Comparison of ENCODE assay signal across 8 mouse cellular contexts in genomic region chr13:78199642-78200160, GRCm38 (mm10). TPM values are rescaled to one million over a fixed set of nuclear protein-coding genes. Genes with fewer than 3 reads are reported as not detected.
A peak's percentile ranks its signal among the peaks of the same experiment; 100 is the strongest.
DNase-seq lines count a peak whose midpoint lies in the region; ATAC-seq and TF ChIP-seq lines count a peak whose summit lies in the region.

Gene Nr2f1, minus strand, starts transcription at chr13:78199757.

- H3K4me2 ChIP-seq in kidney, postnatal 0 days (ENCODE audit: low read length) = peak within 1 kb of the TSS; percentile 92
- H3K4me2 ChIP-seq in hindbrain, embryonic 11.5 days (replicated peaks; ENCODE audit: low read depth, low read length) = peak within 1 kb of the TSS; percentile 45
- H3K4me2 ChIP-seq in liver, embryonic 14.5 days (ENCODE audit: low read depth) = peak within 1 kb of the TSS; percentile 54

- peaks cover 14% of the 10 kb centered on the region; the same call in 1 of the 2 replicates for H3K4me1 ChIP-seq in kidney, postnatal 0 days (replicated peaks; ENCODE audit: insufficient read depth, low read length)
- H3K4me1 ChIP-seq in hindbrain, embryonic 11.5 days (replicated peaks; ENCODE audit: control insufficient read depth, insufficient read depth, low read length) = no peaks in the 10 kb centered on the region
- no peaks in the 10 kb centered on the region for H3K4me1 ChIP-seq in liver, embryonic 14.5 days (replicated peaks; ENCODE audit: control insufficient read depth in 2 of 2, insufficient read depth in 2 of 2, low read length in 1 of 2)

- H3K9me3 ChIP-seq in kidney, postnatal 0 days (replicated peaks; ENCODE audit: low read length) = no peaks in the 10 kb centered on the region
- H3K9me3 ChIP-seq in hindbrain, embryonic 11.5 days (ENCODE audit: control insufficient read depth, low read length) = no peaks in the 10 kb centered on the region
- H3K9me3 ChIP-seq in liver, embryonic 14.5 days (ENCODE audit: control insufficient read depth, low read length) = no peaks in the 10 kb centered on the region

- TF ChIP-seq EP300 in liver, embryonic 14.5 days (IDR thresholded peaks at IDR 0.05; ENCODE audit: low read depth) = no peak

- H3K36me3 ChIP-seq in kidney, postnatal 0 days (ENCODE audit: insufficient read depth, low read length) = no peaks in the 10 kb centered on the region
- H3K36me3 ChIP-seq in hindbrain, embryonic 11.5 days (ENCODE audit: control insufficient read depth, insufficient read depth, low read length) = no peaks in the 10 kb centered on the region
- H3K36me3 ChIP-seq in liver, embryonic 14.5 days (replicated peaks; ENCODE audit: control insufficient read depth, insufficient read depth, low read depth) = no peaks in the 10 kb centered on the region

- TF ChIP-seq CTCF in kidney, postnatal 0 days (IDR thresholded peaks at IDR 0.05; ENCODE audit: low read depth) = no peak
- TF ChIP-seq CTCF in liver, embryonic 14.5 days (IDR thresholded peaks at IDR 0.05; ENCODE audit: low read depth) = no peak

- DNase-seq in kidney, postnatal 0 days (ENCODE audit: low spot score) = peak; percentile 56
- DNase-seq in kidney, adult 9 months = no peak
- DNase-seq in adrenal gland, postnatal 36 days = no peak
- DNase-seq in hindbrain, embryonic 11.5 days (ENCODE audit: low spot score) = no peak
- no peak for DNase-seq in liver, embryonic 14.5 days (ENCODE audit: low read depth in 3 of 3, low spot score in 3 of 3)
- no peak for DNase-seq in right cerebral cortex, adult 18-20 months
- DNase-seq in thymus, postnatal 25 days = no peak
- DNase-seq in cerebellum, postnatal 10 days = no peak

- ATAC-seq in kidney, postnatal 0 days (replicated peaks; ENCODE audit: low FRiP score, low read depth) = no peak
- ATAC-seq in hindbrain, embryonic 11.5 days (ENCODE audit: low FRiP score) = no peak
- ATAC-seq in liver, embryonic 14.5 days (ENCODE audit: insufficient read depth) = no peak

- peak within 1 kb of the TSS; percentile 94 for H3K27ac ChIP-seq in kidney, postnatal 0 days
- peak within 1 kb of the TSS; percentile 100 for H3K27ac ChIP-seq in hindbrain, embryonic 11.5 days (ENCODE audit: low read depth, low read length)
- no peak within 1 kb of the TSS for H3K27ac ChIP-seq in liver, embryonic 14.5 days

- H3K9ac ChIP-seq in kidney, postnatal 0 days (ENCODE audit: low read depth, low read length) = peak within 1 kb of the TSS; percentile 89
- H3K9ac ChIP-seq in hindbrain, embryonic 11.5 days (ENCODE audit: low read depth, low read length) = peak within 1 kb of the TSS; percentile 100
- no peak within 1 kb of the TSS for H3K9ac ChIP-seq in liver, embryonic 14.5 days (replicated peaks)

- H3K27me3 ChIP-seq in kidney, postnatal 0 days (ENCODE audit: insufficient read depth, low read length) = no peaks in the 10 kb centered on the region
- H3K27me3 ChIP-seq in hindbrain, embryonic 11.5 days (ENCODE audit: control insufficient read depth, insufficient read depth, low read length) = no peaks in the 10 kb centered on the region
- peaks cover 92% of the 10 kb centered on the region for H3K27me3 ChIP-seq in liver, embryonic 14.5 days (ENCODE audit: control insufficient read depth, insufficient read depth, low read length)

- WGBS in kidney, postnatal 0 days = 2% methylated on average over 14 of the region's 14 CpGs
- WGBS in hindbrain, embryonic 11.5 days = 0% methylated on average over 14 of the region's 14 CpGs
- under 1% methylated on average over 14 of the region's 14 CpGs for WGBS in liver, embryonic 14.5 days (ENCODE audit: insufficient replicate concordance)

- peak within 1 kb of the TSS; percentile 82 for H3K4me3 ChIP-seq in kidney, postnatal 0 days (replicated peaks; ENCODE audit: low read depth, low read length)
- H3K4me3 ChIP-seq in hindbrain, embryonic 11.5 days (ENCODE audit: low read depth, low read length) = peak within 1 kb of the TSS; percentile 98
- H3K4me3 ChIP-seq in liver, embryonic 14.5 days (ENCODE audit: insufficient read depth in 1 of 2, low read depth in 2 of 2, low read length in 2 of 2) = peak within 1 kb of the TSS; percentile 7 to 49; a peak in 3 of 4 replicates

RNA-seq across cellular contexts. Expression of gene Nr2f1, which starts in this region (rescaled TPM):
- 9.8 and 11.2 TPM in 2 replicates for polyA plus RNA-seq in kidney, postnatal 0 days (2015; fragmentation: Nextera tagmentation; extraction: Ambion mirVana)
- 10 to 100 TPM; 17.8 to 33.0 TPM for total RNA-seq in adrenal gland, postnatal 36 days (2021)
- 82.8 and 97.2 TPM in 2 replicates for polyA plus RNA-seq in hindbrain, embryonic 11.5 days (2014; fragmentation: Nextera tagmentation; extraction: Ambion mirVana)
- 1.4 and 2.7 TPM in 2 replicates for polyA plus RNA-seq in liver, embryonic 14.5 days (2012; rRNA removed)
- 0.44 TPM in 2 replicates for polyA plus RNA-seq in liver, embryonic 14.5 days (2014; fragmentation: Nextera tagmentation; extraction: Ambion mirVana)

Comparison
In these comparisons a context has a peak if more than half of its experiments do, and no peak if none do; other contexts are left out.
1. H3K4me3 ChIP-seq: peak in every context shown above with its lines; median percentile 98 in hindbrain, embryonic 11.5 days; 82 in kidney, postnatal 0 days; 28 in liver, embryonic 14.5 days.